Mouse (Mus musculus) lung, adult 2 months (tissue): ENCODE results near the gene Vill.

ENCODE experiments used
- CTCF ChIP-seq: fragments of 200-500 bp; IDR thresholded peaks from 2 replicates; pipeline ENCODE4 v1.5.1; 2011; ENCODE audit warnings: mild to moderate bottlenecking, low read length, control low read depth; ENCODE audit not compliant: insufficient read depth
- POLR2A ChIP-seq: fragments of 200-500 bp; IDR thresholded peaks from 2 replicates; pipeline ENCODE4 v1.6.1; 2011; ENCODE audit warnings: low read depth, mild to moderate bottlenecking, control low read depth, low read length, borderline replicate concordance; ENCODE audit errors: extremely low read depth

GRCm38 (mm10) chr9:119005303-119006029 lies 47.1 kb upstream of the Vill start:
- TF ChIP-seq CTCF = no peak
- TF ChIP-seq POLR2A = no peak
